ENCODE assay signal across 17 mouse cellular contexts in the genomic region with DNA sequence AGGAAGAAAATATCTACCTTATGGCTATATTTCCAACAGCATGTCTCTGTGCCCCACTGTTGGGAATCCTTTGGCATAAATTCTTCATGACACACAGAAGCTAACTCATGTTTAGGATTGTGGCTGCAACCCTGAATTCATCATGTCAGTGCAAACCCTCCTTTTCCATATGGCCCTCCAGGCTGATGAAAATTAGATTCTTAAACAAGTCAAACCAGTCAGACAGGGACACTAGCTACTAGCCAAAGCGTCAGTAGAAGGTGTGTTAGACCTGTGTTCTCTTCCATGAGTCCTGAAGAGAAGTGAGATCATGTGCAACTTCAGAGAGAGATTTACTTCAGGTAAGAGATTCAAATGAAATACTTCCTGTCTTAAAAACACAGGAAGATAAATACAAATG. TPM values are rescaled to one million over a fixed set of nuclear protein-coding genes. Genes with fewer than 3 reads are reported as not detected.
"Had no signal": no experiment of that assay in that cellular context is flagged by ENCODE, and none has a peak within 500 bp of the region (broad histone marks: within the 10 kb centered on the region; RNA-seq: fewer than 3 reads in every experiment).

No protein-coding gene starts in this region.

- DNase-seq: lung, adult 2 months; lung, postnatal 10 days; right cerebral cortex, postnatal 25 days; right cerebral cortex, postnatal 4 days; spleen, adult 18-20 months; thymus, adult 18-20 months; thymus, postnatal 14 days; thymus, postnatal 36 days had no signal

- H3K4me2 ChIP-seq: midbrain, embryonic 11.5 days; midbrain, embryonic 13.5 days; midbrain, embryonic 15.5 days; neural tube, embryonic 12.5 days had no signal

- H3K27me3 ChIP-seq: megakaryocyte, embryonic 14.5 days; midbrain, embryonic 13.5 days; midbrain, embryonic 15.5 days; neural tube, embryonic 12.5 days had no signal

- H3K36me3 ChIP-seq: midbrain, embryonic 13.5 days; midbrain, embryonic 15.5 days; neural tube, embryonic 12.5 days had no signal

- H3K27ac ChIP-seq: macrophage; midbrain, embryonic 13.5 days; midbrain, embryonic 15.5 days; neural tube, embryonic 12.5 days had no signal

- H3K9ac ChIP-seq: midbrain, embryonic 13.5 days; midbrain, embryonic 15.5 days; neural tube, embryonic 12.5 days had no signal

- H3K9me3 ChIP-seq: megakaryocyte, embryonic 14.5 days; midbrain, embryonic 13.5 days; midbrain, embryonic 15.5 days; neural tube, embryonic 12.5 days had no signal

- H3K4me1 ChIP-seq: megakaryocyte, embryonic 14.5 days; midbrain, embryonic 13.5 days; midbrain, embryonic 15.5 days; neural tube, embryonic 12.5 days had no signal

- H3K4me3 ChIP-seq: megakaryocyte, embryonic 14.5 days; midbrain, embryonic 13.5 days; midbrain, embryonic 15.5 days; neural tube, embryonic 12.5 days had no signal

- ATAC-seq: midbrain, embryonic 13.5 days; midbrain, embryonic 15.5 days had no signal

RNA-seq across cellular contexts. Expression of gene Pik3c2g, which starts 12.2 kb away (rescaled TPM):
- total RNA-seq: megakaryocyte progenitor cell, adult 5-6 weeks; monocyte, adult 5-6 weeks; neutrophil, adult 5-6 weeks had no signal
- polyA plus RNA-seq: macrophage; midbrain, embryonic 11.5 days had no signal
